Mouse (Mus musculus) MEL (cell line): ENCODE results near the gene Sox6. TPM values are rescaled to one million over a fixed set of nuclear protein-coding genes. Genes with fewer than 3 reads are reported as not detected.

Experiments
- DNase-seq: peaks from one replicate; pipeline ENCODE4 v3.0.0; 2011; ENCODE audit warnings: low read depth, low spot score
- H3K27ac ChIP-seq: 2 replicates; pipeline ENCODE4 v1.5.1; 2012; ENCODE audit warnings: low read depth, mild to moderate bottlenecking, control low read depth, low read length, moderate library complexity; ENCODE audit not compliant: control insufficient read depth
- H3K27me3 ChIP-seq, 2 experiments: fragments of 150-350 bp in 1 of 2; sonication (generic) in 1 of 2; 2 replicates each; pipeline ENCODE4 v1.6.1; 2012; ENCODE audit warnings: low read length in 2 of 2, mild to moderate bottlenecking in 2 of 2, improper control_type of control experiment in 1 of 2, moderate library complexity in 1 of 2; ENCODE audit not compliant: insufficient read depth in 2 of 2, control insufficient read depth in 1 of 2
- H3K36me3 ChIP-seq, 2 experiments: 2 replicates each; pipeline ENCODE4 v1.6.1; 2012 to 2014; ENCODE audit warnings: low read length in 2 of 2, improper control_type of control experiment in 1 of 2, inconsistent platforms in 1 of 2, mild to moderate bottlenecking in 1 of 2; ENCODE audit not compliant: insufficient read depth in 2 of 2, control insufficient read depth in 1 of 2
- H3K4me1 ChIP-seq, 2 experiments: fragments of 150-350 bp in 1 of 2; sonication (generic) in 1 of 2; 2 replicates each; pipeline ENCODE4 v1.6.1; 2012; ENCODE audit warnings: low read length in 2 of 2, improper control_type of control experiment in 1 of 2, mild to moderate bottlenecking in 1 of 2; ENCODE audit not compliant: insufficient read depth in 2 of 2, control insufficient read depth in 1 of 2
- H3K4me3 ChIP-seq, 2 experiments: fragments of 150-350 bp in 1 of 2; sonication (generic) in 1 of 2; 2 replicates each; pipeline ENCODE4 v1.5.1; 2012; ENCODE audit warnings: low read depth in 2 of 2, low read length in 2 of 2, mild to moderate bottlenecking in 2 of 2, moderate library complexity in 2 of 2, control low read depth in 1 of 2, improper control_type of control experiment in 1 of 2; ENCODE audit not compliant: control insufficient read depth in 1 of 2, insufficient read depth in 1 of 2
- H3K79me2 ChIP-seq: 2 replicates; pipeline ENCODE4 v1.6.1; 2012; ENCODE audit warnings: mild to moderate bottlenecking, low read length, moderate library complexity; ENCODE audit not compliant: control insufficient read depth, poor library complexity, insufficient read depth
- H3K9ac ChIP-seq: 2 replicates; pipeline ENCODE4 v1.6.1; 2012; ENCODE audit warnings: low read depth, mild to moderate bottlenecking, control low read depth, low read length, moderate library complexity; ENCODE audit not compliant: control insufficient read depth, poor library complexity, severe bottlenecking
- H3K9me3 ChIP-seq: fragments of 150-350 bp; sonication (generic); replicated peaks from 2 replicates; pipeline ENCODE4 v1.6.1; 2012; ENCODE audit warnings: mild to moderate bottlenecking, low read length, improper control_type of control experiment, moderate library complexity; ENCODE audit not compliant: insufficient read depth
- CTCF ChIP-seq, 3 experiments: IDR thresholded peaks in 2 of 3; conservative IDR thresholded peaks in 1 of 3; 2 replicates each; pipeline ENCODE4 v1.5.1; 2011 to 2012; ENCODE audit warnings: low read length in 3 of 3, low read depth in 2 of 3, mild to moderate bottlenecking in 2 of 3, improper control_type of control experiment in 1 of 3, inconsistent platforms in 1 of 3, mixed read lengths in 1 of 3, moderate library complexity in 1 of 3; ENCODE audit not compliant: control insufficient read depth in 1 of 3, insufficient read depth in 1 of 3, poor library complexity in 1 of 3, severe bottlenecking in 1 of 3
- ELF1 ChIP-seq: IDR thresholded peaks from 2 replicates; pipeline ENCODE4 v1.6.1; 2014; ENCODE audit warnings: low read depth, mild to moderate bottlenecking, inconsistent platforms, low read length, improper control_type of control experiment, moderate library complexity
- ETS1 ChIP-seq: IDR thresholded peaks from 2 replicates; pipeline ENCODE4 v1.6.1; 2012; ENCODE audit warnings: low read depth, mild to moderate bottlenecking, inconsistent platforms, low read length, improper control_type of control experiment, moderate library complexity
- GABPA ChIP-seq: IDR thresholded peaks from 2 replicates; pipeline ENCODE4 v1.6.1; 2012; ENCODE audit warnings: low read depth, mild to moderate bottlenecking, inconsistent platforms, low read length, improper control_type of control experiment, moderate library complexity
- GATA1 ChIP-seq: IDR thresholded peaks from 2 replicates; pipeline ENCODE4 v1.6.1; 2011; ENCODE audit warnings: low read depth, low read length, improper control_type of control experiment
- KAT2A ChIP-seq: conservative IDR thresholded peaks from 2 replicates; pipeline ENCODE4 v1.6.1; 2012; ENCODE audit warnings: low read depth, low read length, improper control_type of control experiment, inconsistent platforms
- MAZ ChIP-seq: IDR thresholded peaks from 2 replicates; pipeline ENCODE4 v1.6.1; 2012; ENCODE audit warnings: low read depth, mild to moderate bottlenecking, inconsistent platforms, low read length, improper control_type of control experiment
- MXI1 ChIP-seq: IDR thresholded peaks from 2 replicates; pipeline ENCODE4 v1.6.1; 2011; ENCODE audit warnings: mild to moderate bottlenecking, low read depth, low read length, improper control_type of control experiment
- MYB ChIP-seq: IDR thresholded peaks from 2 replicates; pipeline ENCODE4 v1.6.1; 2011; ENCODE audit warnings: mild to moderate bottlenecking, low read depth, low read length, improper control_type of control experiment
- MYC ChIP-seq: IDR thresholded peaks from 2 replicates; pipeline ENCODE4 v1.6.1; 2011; ENCODE audit warnings: low read depth, mild to moderate bottlenecking, low read length, improper control_type of control experiment, moderate library complexity
- NELFE ChIP-seq: IDR thresholded peaks from 2 replicates; pipeline ENCODE4 v1.6.1; 2011; ENCODE audit warnings: low read depth, low read length, improper control_type of control experiment
- NRF1 ChIP-seq: IDR thresholded peaks from 2 replicates; pipeline ENCODE4 v1.6.1; 2014; ENCODE audit warnings: low read depth, mild to moderate bottlenecking, inconsistent platforms, low read length, improper control_type of control experiment, moderate library complexity; ENCODE audit not compliant: poor library complexity, insufficient read depth, severe bottlenecking
- POLR2A ChIP-seq, 2 experiments: IDR thresholded peaks; 2 replicates each; pipeline ENCODE4 v1.6.1; 2011 to 2012; ENCODE audit warnings: low read length in 2 of 2, mild to moderate bottlenecking in 2 of 2, control low read depth in 1 of 2, improper control_type of control experiment in 1 of 2, low read depth in 1 of 2, moderate library complexity in 1 of 2; ENCODE audit not compliant: control insufficient read depth in 1 of 2, insufficient read depth in 1 of 2, poor library complexity in 1 of 2
- RCOR1 ChIP-seq: IDR thresholded peaks from 2 replicates; pipeline ENCODE4 v1.6.1; 2012; ENCODE audit warnings: low read depth, mild to moderate bottlenecking, inconsistent platforms, low read length, improper control_type of control experiment
- SMC3 ChIP-seq: IDR thresholded peaks from 2 replicates; pipeline ENCODE4 v1.6.1; 2011; ENCODE audit warnings: low read depth, low read length, improper control_type of control experiment
- TAL1 ChIP-seq: IDR thresholded peaks from 2 replicates; pipeline ENCODE4 v1.6.1; 2012; ENCODE audit warnings: mild to moderate bottlenecking, inconsistent platforms, low read length, moderate library complexity, mixed read lengths
- UBTF ChIP-seq: IDR thresholded peaks from 2 replicates; pipeline ENCODE4 v1.6.1; 2012; ENCODE audit warnings: low read depth, mild to moderate bottlenecking, inconsistent platforms, low read length, improper control_type of control experiment, moderate library complexity, borderline replicate concordance; ENCODE audit not compliant: insufficient read depth
- USF1 ChIP-seq: IDR thresholded peaks from 2 replicates; pipeline ENCODE4 v1.6.1; 2014; ENCODE audit warnings: low read depth, mild to moderate bottlenecking, inconsistent platforms, low read length, improper control_type of control experiment, moderate library complexity
- USF2 ChIP-seq, 2 experiments: IDR thresholded peaks; 2 replicates each; pipeline ENCODE4 v1.6.1; 2011 to 2012; ENCODE audit warnings: improper control_type of control experiment in 2 of 2, low read length in 2 of 2, borderline replicate concordance in 1 of 2, inconsistent platforms in 1 of 2, low read depth in 1 of 2, mild to moderate bottlenecking in 1 of 2; ENCODE audit not compliant: insufficient read depth in 1 of 2
- ZC3H11A ChIP-seq: IDR thresholded peaks from 2 replicates; pipeline ENCODE4 v1.6.1; 2012; ENCODE audit warnings: low read depth, mild to moderate bottlenecking, inconsistent platforms, low read length, improper control_type of control experiment
- ZMIZ1 ChIP-seq: IDR thresholded peaks from 2 replicates; pipeline ENCODE4 v1.6.1; 2012; ENCODE audit warnings: low read depth, mild to moderate bottlenecking, inconsistent platforms, low read length, improper control_type of control experiment, moderate library complexity
- polyA plus RNA-seq, 2 experiments: library from polyadenylated mRNA; stranded (reverse) in 1 of 2; unstranded in 1 of 2; fragments of >175 nt in 1 of 2; fragments of >200 nt in 1 of 2; gene quantifications; 2 replicates each; pipeline versions ENCODE4 v1.2.1 to v1.2.4; 2012; ENCODE audit warnings: low replicate concordance in 2 of 2, low read depth in 1 of 2; ENCODE audit not compliant: insufficient read length in 2 of 2, insufficient read depth in 1 of 2, missing spikeins in 1 of 2
- total RNA-seq: library from RNA; depleted of rRNA; stranded (reverse); fragments of 300-350 nt; gene quantifications from 2 replicates; pipeline ENCODE4 v1.2.3, GENCODE M21; 2012

The Sox6 gene
- total and polyA plus RNA-seq, 3 experiments, result 2.6 to 4.6 TPM; not detected in 1

- no peak overlapping the region for H3K27ac ChIP-seq
- H3K36me3 ChIP-seq, result no peaks in the 10 kb centered on the region
- no peaks in the 10 kb centered on the region for H3K79me2 ChIP-seq
- no peaks in the 10 kb centered on the region for H3K4me1 ChIP-seq
- no peak overlapping the region for H3K4me3 ChIP-seq
- H3K9ac ChIP-seq, result no peak overlapping the region
- H3K27me3 ChIP-seq, result no peaks in the 10 kb centered on the region; a peak in 1 of 4 replicates
- TF ChIP-seq RCOR1 (no peak), ELF1 (no peak), ZMIZ1 (no peak), UBTF (no peak), NELFE (no peak), MYB (no peak), KAT2A (no peak), ZC3H11A (no peak), SMC3 (no peak), USF1 (no peak), CTCF (IDR thresholded peaks at IDR 0.05 in 2 of 3, conservative IDR thresholded peaks at IDR 0.05 in 1 of 3; ENCODE audit: control insufficient read depth in 1 of 3, insufficient read depth in 1 of 3, low read depth in 2 of 3, low read length in 3 of 3, poor library complexity in 1 of 3, severe bottlenecking in 1 of 3) (no peak), GATA1 (no peak), GABPA (no peak)
- DNase-seq, result no peak
- H3K9me3 ChIP-seq, result no peaks in the 10 kb centered on the region
Observed at GRCm38 (mm10) chr7:115755272-115755671, 283.3 kb downstream of the Sox6 start.

DNA sequence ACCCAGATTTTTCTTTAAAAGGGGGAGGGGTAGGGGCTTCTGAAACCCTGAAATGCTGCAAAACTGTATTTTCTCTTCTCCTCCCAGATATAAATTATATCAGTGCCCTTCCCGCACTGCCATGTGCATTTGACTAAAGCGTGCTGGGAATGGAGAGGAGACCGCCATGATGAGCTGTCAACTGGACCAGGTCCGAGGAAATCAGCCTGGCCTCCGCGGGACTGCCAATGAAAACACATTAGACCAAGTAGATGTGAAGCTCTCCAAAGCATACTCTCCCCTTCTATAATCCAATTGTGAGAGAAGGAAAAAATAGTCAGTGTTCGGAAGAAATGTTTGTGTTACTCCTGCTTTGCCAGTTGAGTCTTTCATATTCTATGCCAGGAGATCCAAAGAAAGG is 284.4 kb downstream of the Sox6 start:
- no peak overlapping the region for H3K27ac ChIP-seq
- H3K36me3 ChIP-seq, result no peaks in the 10 kb centered on the region
- H3K4me1 ChIP-seq, result no peaks in the 10 kb centered on the region
- TF ChIP-seq ETS1, result no peak
- no peak for TF ChIP-seq NRF1
- TF ChIP-seq USF1, result no peak
- no peak for TF ChIP-seq USF2 (IDR thresholded peaks at IDR 0.05; ENCODE audit: borderline replicate concordance in 1 of 2, insufficient read depth in 1 of 2, low read depth in 1 of 2, low read length in 2 of 2)
- TF ChIP-seq POLR2A (IDR thresholded peaks at IDR 0.05; ENCODE audit: control insufficient read depth in 1 of 2, insufficient read depth in 1 of 2, low read depth in 1 of 2, low read length in 2 of 2, poor library complexity in 1 of 2), result no peak
- TF ChIP-seq GATA1, result no peak
- TF ChIP-seq MYC, result no peak
- no peak for TF ChIP-seq GABPA
- TF ChIP-seq TAL1, result no peak
- TF ChIP-seq ZMIZ1, result no peak
- TF ChIP-seq MXI1, result no peak
- TF ChIP-seq KAT2A, result no peak
- no peak for TF ChIP-seq MAZ
- H3K79me2 ChIP-seq, result no peaks in the 10 kb centered on the region
- H3K9ac ChIP-seq, result no peak overlapping the region
- no peak overlapping the region for H3K4me3 ChIP-seq
- no peaks in the 10 kb centered on the region for H3K9me3 ChIP-seq
- DNase-seq, result no peak
- H3K27me3 ChIP-seq, result no peaks in the 10 kb centered on the region; a peak in 1 of 4 replicates
